Mouse (Mus musculus) telencephalon, adult 2 months (tissue): ENCODE measurements around the gene Kidins220.

ENCODE experiments used
- DNase-seq: peaks from one replicate; pipeline ENCODE4 v3.0.0-alpha.2; 2011; ENCODE audit warnings: low read depth, low spot score

Kidins220 gene

GRCm38 (mm10) chr12:25089433-25089832 is 114.7 kb downstream of the Kidins220 start:
- DNase-seq, result no peak

- DNase-seq, result no peak
Measured at GRCm38 (mm10) chr12:25092027-25092704, 117.4 kb downstream of the Kidins220 start.

GRCm38 (mm10) chr12:25092751-25093211 is 118.1 kb downstream of the Kidins220 start:
- DNase-seq, result no peak

- DNase-seq, result no peak
Measured at GRCm38 (mm10) chr12:25093241-25093774, 118.6 kb downstream of the Kidins220 start.

- DNase-seq, result no peak
Measured at GRCm38 (mm10) chr12:25094621-25095521, 120.1 kb downstream of the Kidins220 start.

- no peak for DNase-seq
Measured at GRCm38 (mm10) chr12:25095538-25095937, 120.8 kb downstream of the Kidins220 start.

GRCm38 (mm10) chr12:25095974-25096639 is 121.4 kb downstream of the Kidins220 start:
- DNase-seq, result peak; percentile 96

DNA sequence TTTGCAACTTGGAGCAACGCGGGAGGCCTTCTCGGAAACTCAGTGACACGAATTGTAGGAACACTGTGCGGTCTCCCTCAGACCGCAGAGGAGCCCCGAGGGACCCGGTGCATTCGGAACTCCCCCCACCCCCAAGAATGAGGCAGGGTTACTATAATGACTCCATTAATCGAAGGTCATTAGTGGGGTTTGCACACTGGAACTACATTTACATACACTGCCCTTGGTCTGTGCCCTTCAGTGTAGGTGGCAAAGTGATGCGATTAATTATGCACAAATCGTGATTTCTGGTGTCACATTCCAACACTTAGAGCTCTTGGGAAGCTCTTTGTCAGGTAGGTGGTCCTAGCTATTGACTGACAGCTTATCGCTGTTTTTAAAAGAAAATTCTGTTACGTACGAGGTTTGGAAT is 121.9 kb downstream of the Kidins220 start:
- DNase-seq, result no peak

GRCm38 (mm10) chr12:25097052-25097209 is 122.2 kb downstream of the Kidins220 start, which contains the start of gene Id2:
Gene Id2, minus strand, starts transcription at chr12:25097140.
- DNase-seq, result no peak

DNA sequence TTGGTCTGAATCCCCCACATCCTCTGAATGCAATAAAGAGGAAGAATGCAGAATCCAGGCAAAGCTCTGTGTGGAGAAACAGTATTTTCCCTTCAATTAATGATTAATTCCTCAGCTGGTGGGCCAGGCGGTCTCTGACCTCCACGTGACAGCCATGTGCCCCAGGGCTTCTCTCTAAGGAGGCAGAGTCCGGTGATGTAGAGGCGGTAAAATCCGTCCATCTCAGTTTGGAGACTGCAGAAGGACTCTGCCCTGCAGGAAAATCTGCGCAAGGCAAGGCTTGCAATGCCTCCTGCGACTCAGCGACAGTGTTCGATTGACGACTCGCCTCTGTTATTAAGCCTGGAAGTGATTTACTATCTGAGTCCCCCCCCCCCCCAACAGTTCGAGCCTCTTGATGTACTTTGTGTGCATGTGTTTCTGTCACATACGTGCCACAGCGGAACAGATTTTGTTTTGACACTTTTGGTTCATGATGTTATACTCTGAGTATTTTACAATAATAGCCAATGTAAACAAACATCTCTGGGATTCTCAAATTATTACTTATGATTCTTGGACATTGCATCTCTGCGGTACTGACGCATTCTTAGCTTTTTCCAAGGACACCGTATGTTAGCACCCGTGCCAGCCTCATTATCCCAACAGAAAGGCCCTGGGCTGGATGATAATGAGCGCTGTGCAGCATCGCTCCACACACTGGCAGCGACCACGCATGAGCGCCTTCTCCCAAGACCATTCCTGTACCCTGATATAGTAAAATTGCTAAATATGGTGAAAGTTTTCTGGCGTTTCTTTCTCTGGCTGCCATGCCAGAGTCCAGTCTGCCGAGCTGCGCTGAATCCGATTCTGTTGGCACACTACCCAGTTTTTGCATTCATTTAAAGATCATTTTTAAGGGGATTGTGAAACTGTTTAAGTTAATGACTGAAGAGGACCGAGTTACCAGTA is 122.8 kb downstream of the Kidins220 start:
- no peak for DNase-seq

- DNase-seq, result no peak
Measured at GRCm38 (mm10) chr12:25098161-25098550, 123.4 kb downstream of the Kidins220 start.

DNA sequence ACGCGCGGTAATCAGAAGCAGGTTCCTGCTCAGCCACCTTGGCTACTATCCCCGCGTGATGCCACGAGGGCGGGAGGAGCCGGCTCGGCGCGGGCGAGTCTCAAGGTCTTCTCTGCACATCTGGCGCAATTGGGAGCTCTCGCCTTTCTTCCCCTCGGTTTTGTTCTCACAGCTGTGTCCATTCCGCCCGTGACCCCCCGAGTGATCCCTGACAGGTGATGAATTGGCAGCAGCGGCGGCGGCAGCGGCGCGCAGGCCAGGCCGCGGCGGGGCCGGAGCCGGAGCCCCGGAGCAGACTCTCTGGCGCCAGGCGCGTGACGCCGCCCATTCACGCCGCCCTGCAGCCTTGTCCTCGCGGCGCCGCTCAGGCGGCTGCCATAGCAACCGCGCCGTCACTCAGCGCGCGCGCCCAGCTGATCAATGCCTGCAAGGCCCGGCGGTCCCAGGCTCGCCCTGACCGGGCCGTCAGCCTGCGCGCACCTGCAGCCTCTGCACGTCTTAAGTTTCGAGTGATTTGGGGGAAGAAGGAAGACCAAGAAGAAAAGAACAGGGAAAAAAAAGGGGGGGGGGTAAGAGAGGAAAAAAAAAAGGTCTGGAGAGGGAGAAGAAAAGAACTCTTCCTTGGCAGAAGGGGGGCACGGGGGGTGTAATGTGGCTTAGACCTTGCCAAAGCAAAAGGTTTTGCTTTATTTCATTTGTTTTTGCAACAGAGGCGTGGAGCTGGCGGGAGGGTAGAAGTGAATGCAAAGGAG is 124.0 kb downstream of the Kidins220 start:
- no peak for DNase-seq

- DNase-seq, result no peak
Measured at GRCm38 (mm10) chr12:25099313-25099562, 124.5 kb downstream of the Kidins220 start.

- no peak for DNase-seq
Measured at GRCm38 (mm10) chr12:25099563-25100408, 125.1 kb downstream of the Kidins220 start.

DNA sequence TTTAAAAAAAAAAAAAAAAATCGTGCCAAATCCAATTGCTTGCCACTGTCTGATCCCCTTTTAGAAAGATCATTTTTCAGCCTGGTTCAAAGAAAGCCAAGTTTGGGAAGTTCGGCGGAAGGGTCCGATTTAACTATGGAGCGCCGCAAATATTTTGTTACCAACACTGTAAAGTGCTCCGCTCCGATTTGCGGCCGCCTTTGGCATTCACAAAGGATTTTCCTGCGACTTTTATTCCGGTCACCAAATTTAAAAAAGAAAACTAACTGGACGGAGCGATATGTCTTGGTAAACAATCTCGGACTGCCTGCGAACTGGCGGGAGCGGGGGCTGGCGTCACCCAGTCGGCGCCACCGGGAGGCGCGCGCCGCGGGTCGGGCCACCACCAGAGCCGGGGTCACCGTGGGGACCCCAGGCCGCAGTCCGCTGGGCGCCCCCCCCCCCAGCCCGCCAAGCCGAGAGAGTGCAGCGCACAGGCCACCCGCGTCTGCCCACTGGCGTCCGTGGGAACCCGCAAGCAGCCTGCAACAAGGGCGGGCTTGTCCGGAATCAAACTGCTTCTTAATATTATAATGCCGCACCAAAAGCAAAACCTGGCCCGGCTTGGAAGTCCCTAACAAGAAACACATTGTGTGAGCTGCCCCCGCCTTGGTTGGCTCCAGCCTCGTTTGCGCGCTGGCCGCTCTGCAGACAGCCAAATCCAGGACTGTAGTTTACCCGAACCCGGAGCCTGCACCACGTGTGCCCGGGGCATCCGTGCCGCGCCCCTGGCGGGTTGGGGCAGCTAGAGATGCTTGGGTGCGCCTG is 125.9 kb downstream of the Kidins220 start:
- DNase-seq, result no peak

GRCm38 (mm10) chr12:25101389-25101788 is 126.7 kb downstream of the Kidins220 start:
- no peak for DNase-seq

- DNase-seq, result no peak
Measured at GRCm38 (mm10) chr12:25103911-25104310, 129.2 kb downstream of the Kidins220 start.

DNA sequence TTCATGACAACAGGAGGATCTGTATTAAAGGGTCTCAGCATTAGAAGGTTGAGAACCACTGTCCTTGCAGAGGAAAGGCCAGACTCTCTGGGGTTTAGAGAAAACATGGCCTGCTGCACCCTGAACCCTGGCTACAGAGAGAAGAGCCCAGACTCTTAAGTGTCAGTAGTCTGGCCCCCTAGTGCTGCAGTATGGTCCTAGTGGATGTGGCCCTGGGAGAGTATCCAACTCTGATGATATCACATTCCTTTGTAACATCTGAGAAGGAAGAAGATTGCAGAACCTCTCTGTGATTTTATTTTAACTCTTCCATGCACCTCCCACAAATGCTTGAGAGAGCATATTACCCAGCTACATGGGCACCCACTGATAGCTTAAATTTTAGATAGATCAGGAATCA is 129.8 kb downstream of the Kidins220 start:
- DNase-seq, result no peak

- no peak for DNase-seq
Measured at GRCm38 (mm10) chr12:25108865-25109264, 134.1 kb downstream of the Kidins220 start.
